Mouse (Mus musculus): ENCODE data around the gene Cpa2. TPM values are rescaled to one million over a fixed set of nuclear protein-coding genes. Genes with fewer than 3 reads are reported as not detected.
A peak's percentile ranks its signal among the peaks of the same experiment; 100 is the strongest.

Cpa2 gene
- 0.14 TPM in 1 of 2 replicates, not detected in the other for polyA plus RNA-seq (2012; rRNA removed)

DNA sequence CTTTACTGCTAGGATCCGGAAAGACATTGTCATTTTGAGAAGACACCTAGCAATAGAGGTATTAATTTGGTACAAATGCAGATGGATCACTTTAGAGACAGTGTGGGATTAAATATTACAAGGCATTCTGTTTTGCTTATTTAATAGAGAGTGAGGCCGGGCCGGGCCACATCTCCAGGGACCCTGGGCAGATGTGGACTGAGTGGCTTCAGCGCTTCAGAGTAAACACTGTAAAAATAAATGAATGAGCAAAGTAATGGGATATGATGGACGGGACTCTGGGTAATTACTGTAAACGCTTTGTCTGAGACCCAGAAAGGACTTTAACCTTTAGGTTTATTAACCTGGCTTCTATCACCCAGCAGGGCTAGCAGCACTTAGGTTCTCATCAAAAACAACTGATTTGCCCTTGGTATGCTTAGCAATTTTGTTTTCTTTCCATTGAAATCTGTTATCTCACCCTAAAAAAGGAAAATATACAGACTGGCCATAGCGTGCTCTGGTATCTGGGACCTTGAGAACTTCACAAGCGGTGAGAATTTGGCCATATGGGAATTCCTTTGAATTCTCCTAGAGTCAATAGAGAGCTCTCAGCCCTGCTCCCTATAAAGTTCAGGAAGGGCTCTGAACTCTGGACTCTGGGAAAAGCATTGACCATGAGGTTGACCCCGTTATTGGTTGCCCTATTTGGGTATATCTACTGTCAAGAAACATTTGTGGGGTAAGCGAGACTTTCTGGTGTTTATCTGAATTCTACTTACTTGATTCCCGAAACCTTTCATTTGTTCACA lies at the start of gene Cpa2:
TSS of gene Cpa2 (plus strand) at position 574 of the 791 bp plus-strand sequence.
- DNase-seq = no peak
- H3K27ac ChIP-seq (ENCODE audit: insufficient read depth, low read depth, low read length) = no peak within 1 kb of the TSS
- TF ChIP-seq CTCF (conservative IDR thresholded peaks at IDR 0.05; ENCODE audit: insufficient read depth, insufficient read length, low read depth, low read length) = no peak
- TF ChIP-seq POLR2A (IDR thresholded peaks at IDR 0.05; ENCODE audit: low read depth, low read length) = no peak
- H3K27me3 ChIP-seq (replicated peaks; ENCODE audit: control insufficient read depth, insufficient read depth, low read length) = no peaks in the 10 kb centered on the region; the same call in 1 of the 2 replicates
- WGBS = 76% methylated on average over 11 of the region's 11 CpGs
- no peak within 1 kb of the TSS for H3K4me3 ChIP-seq (ENCODE audit: insufficient read depth, low read depth, low read length)
- H3K4me1 ChIP-seq (ENCODE audit: control insufficient read depth, insufficient read depth, low read length) = no peaks in the 10 kb centered on the region
- no peaks in the 10 kb centered on the region for H3K36me3 ChIP-seq (ENCODE audit: control insufficient read depth, insufficient read depth, low read length)

DNA sequence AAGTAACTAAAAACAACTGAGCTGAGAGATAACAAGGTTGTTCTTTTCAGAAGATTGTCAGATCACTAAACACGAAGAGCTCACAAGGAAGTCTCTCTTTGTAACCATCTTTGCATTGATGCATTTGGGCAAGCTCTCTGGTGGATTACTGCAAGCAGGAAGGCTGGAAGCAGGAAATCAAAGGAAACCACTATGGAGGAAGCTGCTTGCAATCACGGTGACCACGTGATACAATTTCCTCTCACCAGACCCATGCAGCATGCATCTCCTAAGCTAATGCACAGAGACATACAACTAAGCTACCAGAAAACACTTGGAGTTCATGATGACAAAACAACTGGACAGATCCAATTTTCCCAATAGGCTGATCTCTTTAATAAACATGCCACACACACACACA lies 42.3 kb upstream of the Cpa2 start:
- no peaks in the 10 kb centered on the region for H3K4me1 ChIP-seq (ENCODE audit: control insufficient read depth, insufficient read depth, low read length)
- 79% methylated on average over 3 of the region's 3 CpGs for WGBS
- no peak overlapping the region for H3K27ac ChIP-seq (ENCODE audit: insufficient read depth, low read depth, low read length)
- DNase-seq = no peak
- no peak overlapping the region for H3K4me3 ChIP-seq (ENCODE audit: insufficient read depth, low read depth, low read length)
- no peak for TF ChIP-seq CTCF (conservative IDR thresholded peaks at IDR 0.05; ENCODE audit: insufficient read depth, insufficient read length, low read depth, low read length)
- TF ChIP-seq POLR2A (IDR thresholded peaks at IDR 0.05; ENCODE audit: low read depth, low read length) = no peak
- H3K36me3 ChIP-seq (ENCODE audit: control insufficient read depth, insufficient read depth, low read length) = peaks cover 7% of the 10 kb centered on the region
- no peaks in the 10 kb centered on the region for H3K27me3 ChIP-seq (replicated peaks; ENCODE audit: control insufficient read depth, insufficient read depth, low read length)

DNA sequence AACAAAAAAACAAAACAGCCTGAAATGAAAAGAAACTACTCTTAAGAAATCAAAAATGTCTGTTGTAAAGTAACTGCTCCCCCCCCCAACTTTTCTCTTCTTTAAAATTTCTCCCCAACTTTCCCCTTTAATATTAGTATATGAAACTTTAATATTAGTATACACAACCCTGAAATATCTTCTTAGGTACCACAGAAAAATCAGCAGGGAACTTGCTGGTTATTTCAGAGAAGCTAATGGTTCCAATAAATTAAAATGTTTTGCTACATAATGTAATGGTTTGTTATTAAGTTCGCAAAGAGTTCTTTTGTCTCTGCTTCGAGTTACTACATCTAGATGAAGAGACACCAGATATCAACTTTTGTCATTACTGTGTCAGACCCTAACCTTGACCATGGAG lies 32.6 kb upstream of the Cpa2 start:
- peak overlapping the region; percentile 65; the same call in 1 of the 2 replicates for H3K27ac ChIP-seq (ENCODE audit: insufficient read depth, low read depth, low read length)
- 3% methylated on average over 2 of the region's 2 CpGs for WGBS

DNA sequence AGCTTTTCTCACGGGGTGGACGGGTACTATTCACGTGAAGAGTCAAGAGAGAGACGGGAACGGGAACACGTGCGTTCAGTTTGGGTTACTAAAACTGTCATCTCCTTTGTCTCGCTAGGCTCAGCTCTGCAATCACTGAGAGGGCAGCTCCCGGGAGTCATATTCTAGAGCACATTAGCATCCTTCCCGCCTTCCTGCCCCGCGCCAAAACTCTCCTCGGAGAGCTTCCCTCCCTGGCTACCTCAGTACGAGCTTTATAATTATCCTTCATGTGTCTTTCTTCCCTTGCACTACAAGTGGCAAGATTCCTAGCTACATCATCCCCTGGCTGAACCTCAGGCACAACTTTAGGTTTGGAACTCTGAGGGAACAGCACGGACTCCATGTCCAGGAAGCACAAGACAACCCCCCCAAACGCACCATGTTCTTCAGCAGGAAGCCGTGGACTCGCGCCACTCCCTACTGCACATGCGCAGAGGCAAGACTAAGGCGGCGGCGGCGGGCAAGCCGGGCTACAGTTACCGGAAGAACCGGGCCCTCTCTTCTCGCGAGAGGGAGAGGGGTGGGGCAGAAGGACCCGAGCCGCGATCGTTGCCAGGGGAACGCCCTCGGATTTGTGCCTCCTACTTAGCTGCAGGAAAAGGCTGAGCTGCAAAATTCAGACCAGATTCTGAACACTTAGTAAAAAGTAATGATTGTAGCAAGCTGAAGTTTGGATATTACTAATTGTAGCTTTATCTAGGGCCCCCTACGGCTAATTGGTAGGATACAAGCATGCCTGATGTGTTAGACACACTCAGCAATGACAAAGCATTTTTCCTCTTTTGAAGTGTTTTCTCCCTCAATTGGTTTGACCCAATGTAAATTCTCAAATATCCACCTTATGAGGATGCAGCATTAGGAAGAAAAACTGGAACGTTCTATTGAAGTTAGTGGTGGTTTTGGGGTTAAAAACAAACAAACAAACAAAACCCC lies 31.8 kb upstream of the Cpa2 start, which contains the start of the genes Tmem209 and Ssmem1:
TSS of gene Tmem209 (minus strand) at position 519 of the 975 bp plus-strand sequence.
TSS of gene Ssmem1 (plus strand) at position 585 of the 975 bp plus-strand sequence.
- Histone ChIP-seq H3K36me3 (ENCODE audit: control insufficient read depth, insufficient read depth, low read length) (peaks cover 6% of the 10 kb centered on the region), H3K4me3 (ENCODE audit: insufficient read depth, low read depth, low read length) (peak within 1 kb of the TSS; percentile 65), H3K27ac (ENCODE audit: insufficient read depth, low read depth, low read length) (peak within 1 kb of the TSS; percentile 65), H3K4me1 (ENCODE audit: control insufficient read depth, insufficient read depth, low read length) (peaks cover 3% of the 10 kb centered on the region; the same call in 1 of the 2 replicates), H3K27me3 (replicated peaks; ENCODE audit: control insufficient read depth, insufficient read depth, low read length) (no peaks in the 10 kb centered on the region)
- TF ChIP-seq POLR2A (IDR thresholded peaks at IDR 0.05; ENCODE audit: low read depth, low read length) = peak; percentile 80
- TF ChIP-seq CTCF (conservative IDR thresholded peaks at IDR 0.05; ENCODE audit: insufficient read depth, insufficient read length, low read depth, low read length) = no peak
- under 1% methylated on average over 37 of the region's 37 CpGs for WGBS
- DNase-seq = peak; percentile 100

More for the DNA sequence above, 32.6 kb upstream of the Cpa2 start:
- peaks cover 3% of the 10 kb centered on the region; the same call in 1 of the 2 replicates for H3K4me1 ChIP-seq (ENCODE audit: control insufficient read depth, insufficient read depth, low read length)
- TF ChIP-seq POLR2A (IDR thresholded peaks at IDR 0.05; ENCODE audit: low read depth, low read length) (no peak), CTCF (conservative IDR thresholded peaks at IDR 0.05; ENCODE audit: insufficient read depth, insufficient read length, low read depth, low read length) (no peak)
- H3K4me3 ChIP-seq (ENCODE audit: insufficient read depth, low read depth, low read length) = peak overlapping the region; percentile 65
- peaks cover 6% of the 10 kb centered on the region for H3K36me3 ChIP-seq (ENCODE audit: control insufficient read depth, insufficient read depth, low read length)
- no peaks in the 10 kb centered on the region for H3K27me3 ChIP-seq (replicated peaks; ENCODE audit: control insufficient read depth, insufficient read depth, low read length)
- no peak for DNase-seq

DNA sequence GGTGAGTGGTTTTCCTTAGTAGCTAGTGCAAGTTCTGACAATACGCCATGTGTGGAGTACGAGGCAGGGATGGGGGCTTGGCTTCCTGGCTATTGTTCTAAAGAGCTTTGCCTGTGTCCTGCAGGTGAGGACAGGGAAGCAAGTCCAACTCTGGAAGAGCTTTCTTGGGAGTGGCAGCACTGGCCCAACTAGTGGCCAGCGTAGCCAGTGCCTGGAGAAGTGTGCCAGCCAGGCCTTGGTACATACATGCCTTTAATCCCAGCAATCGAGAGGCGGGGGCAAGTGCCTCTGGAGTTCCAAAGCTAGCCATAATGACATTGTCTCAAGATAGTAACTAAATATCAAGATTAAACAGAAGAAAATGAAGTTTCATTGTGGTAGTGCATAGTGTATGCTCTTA lies 31.1 kb upstream of the Cpa2 start:
- TF ChIP-seq POLR2A (IDR thresholded peaks at IDR 0.05; ENCODE audit: low read depth, low read length) (no peak), CTCF (conservative IDR thresholded peaks at IDR 0.05; ENCODE audit: insufficient read depth, insufficient read length, low read depth, low read length) (no peak)
- WGBS = 83% methylated on average over 5 of the region's 5 CpGs
- no peaks in the 10 kb centered on the region for H3K27me3 ChIP-seq (replicated peaks; ENCODE audit: control insufficient read depth, insufficient read depth, low read length)
- peaks cover 5% of the 10 kb centered on the region for H3K36me3 ChIP-seq (ENCODE audit: control insufficient read depth, insufficient read depth, low read length)
- H3K27ac ChIP-seq (ENCODE audit: insufficient read depth, low read depth, low read length) = peak overlapping the region; percentile 65; the same call in 1 of the 2 replicates
- H3K4me1 ChIP-seq (ENCODE audit: control insufficient read depth, insufficient read depth, low read length) = peaks cover 3% of the 10 kb centered on the region; the same call in 1 of the 2 replicates
- DNase-seq = no peak
- no peak overlapping the region for H3K4me3 ChIP-seq (ENCODE audit: insufficient read depth, low read depth, low read length)

DNA sequence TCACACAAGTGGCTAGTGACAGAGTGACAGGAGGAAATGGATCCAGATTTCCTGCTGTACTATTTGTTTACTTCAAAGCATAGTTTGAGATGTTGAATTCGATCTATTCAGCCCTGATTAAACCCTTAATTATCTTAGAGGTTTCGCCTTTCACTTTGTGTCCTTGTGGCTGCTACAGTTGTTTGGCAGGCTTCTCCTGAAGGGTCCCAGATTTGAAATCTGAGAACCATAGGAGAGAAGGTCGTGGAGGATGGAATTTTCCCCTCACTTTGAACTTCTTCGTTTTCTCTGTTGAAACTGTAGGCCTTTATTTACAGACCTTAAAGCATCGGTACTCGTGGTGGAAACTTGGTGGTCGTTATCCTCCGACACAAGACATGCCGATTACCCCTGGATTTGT lies 27.1 kb upstream of the Cpa2 start:
- no peak for DNase-seq
- no peak for TF ChIP-seq POLR2A (IDR thresholded peaks at IDR 0.05; ENCODE audit: low read depth, low read length)
- no peak for TF ChIP-seq CTCF (conservative IDR thresholded peaks at IDR 0.05; ENCODE audit: insufficient read depth, insufficient read length, low read depth, low read length)
- Histone ChIP-seq H3K4me3 (ENCODE audit: insufficient read depth, low read depth, low read length) (no peak overlapping the region), H3K27ac (ENCODE audit: insufficient read depth, low read depth, low read length) (no peak overlapping the region), H3K4me1 (ENCODE audit: control insufficient read depth, insufficient read depth, low read length) (peaks cover 3% of the 10 kb centered on the region; the same call in 1 of the 2 replicates), H3K36me3 (ENCODE audit: control insufficient read depth, insufficient read depth, low read length) (no peaks in the 10 kb centered on the region), H3K27me3 (replicated peaks; ENCODE audit: control insufficient read depth, insufficient read depth, low read length) (no peaks in the 10 kb centered on the region)
- WGBS = 43% methylated on average over 9 of the region's 9 CpGs
